Mouse (Mus musculus) lung, embryonic 14.5 days (tissue): ENCODE results near the gene Asb10. TPM values are rescaled to one million over a fixed set of nuclear protein-coding genes. Genes with fewer than 3 reads are reported as not detected.

ENCODE experiments used
- ATAC-seq: fragments of 200-750 bp; cut with Nextera tagmentation; 2 replicates; pipeline ENCODE4 v1.8.0; 2017; ENCODE audit warnings: mild to moderate bottlenecking, moderate TSS enrichment, moderate library complexity; ENCODE audit not compliant: insufficient read depth
- DNase-seq: peaks from one replicate; pipeline ENCODE4 v3.0.0-alpha.2; 2015
- H3K27ac ChIP-seq: fragments of 300-500 bp; sonication (generic); 2 replicates; pipeline ENCODE4 v1.5.1; 2014; ENCODE audit warnings: low read depth, mild to moderate bottlenecking, moderate library complexity
- H3K27me3 ChIP-seq: fragments of 300-500 bp; sonication (generic); 2 replicates; pipeline ENCODE4 v1.6.1; 2014; ENCODE audit warnings: low read length, control low read depth; ENCODE audit not compliant: insufficient read depth
- H3K36me3 ChIP-seq: fragments of 300-500 bp; sonication (generic); 2 replicates; pipeline ENCODE4 v1.6.1; 2014; ENCODE audit warnings: control low read depth; ENCODE audit not compliant: insufficient read depth
- H3K4me1 ChIP-seq: fragments of 300-500 bp; sonication (generic); 2 replicates; pipeline ENCODE4 v1.6.1; 2014; ENCODE audit warnings: antibody characterized with exemption, control low read depth; ENCODE audit not compliant: insufficient read depth
- H3K4me2 ChIP-seq: fragments of 300-500 bp; sonication (generic); 2 replicates; pipeline ENCODE4 v1.6.1; 2014; ENCODE audit warnings: mild to moderate bottlenecking
- H3K4me3 ChIP-seq: fragments of 300-500 bp; sonication (generic); 2 replicates; pipeline ENCODE4 v1.5.1; 2014; ENCODE audit warnings: low read depth, low read length
- H3K9ac ChIP-seq: fragments of 300-500 bp; sonication (generic); 2 replicates; pipeline ENCODE4 v1.6.1; 2014
- H3K9me3 ChIP-seq: fragments of 300-500 bp; sonication (generic); 2 replicates; pipeline ENCODE4 v1.6.1; 2016; ENCODE audit warnings: low read depth, low read length, control low read depth
- CTCF ChIP-seq: IDR thresholded peaks from 2 replicates; pipeline ENCODE4 v1.5.1; 2016; ENCODE audit warnings: antibody characterized with exemption, low read depth
- WGBS: fragments of 180-500 bp; shearing (Covaris S2); extraction: QIAGEN DNeasy Blood & Tissue Kit; methylation state at CpG from one replicate; pipeline ENCODE4 v1.1.7; 2014; 5-methylcytosine and 5-hydroxymethylcytosine counted together
- polyA plus RNA-seq: library from polyadenylated mRNA; unstranded; fragments of >200 nt; fragmentation: Nextera tagmentation; extraction: Ambion mirVana; gene quantifications from 2 replicates; pipeline ENCODE4 v1.2.1, GENCODE M21; 2014

The Asb10 gene
- polyA plus RNA-seq, 1 experiment from 2014 or later = 0.29 TPM

- no peak for ATAC-seq
- no peak for DNase-seq
- TF ChIP-seq CTCF = no peak
- 3% methylated on average over 34 of the region's 34 CpGs for WGBS
- H3K27me3 ChIP-seq = peaks cover 87% of the 10 kb centered on the region
- no peaks in the 10 kb centered on the region for H3K36me3 ChIP-seq
- H3K4me2 ChIP-seq = peak overlapping the region; percentile 72
- no peaks in the 10 kb centered on the region for H3K4me1 ChIP-seq
- no peak overlapping the region for H3K9ac ChIP-seq
- H3K27ac ChIP-seq = no peak overlapping the region
- peak overlapping the region; percentile 38 for H3K4me3 ChIP-seq
- H3K9me3 ChIP-seq = no peaks in the 10 kb centered on the region
These were observed 15.2 kb downstream of the Asb10 start for GRCm38 (mm10) chr5:24525360-24526189.

GRCm38 (mm10) chr5:24524522-24524921 is 16.3 kb downstream of the Asb10 start:
- no peak for ATAC-seq
- H3K27me3 ChIP-seq = peaks cover 90% of the 10 kb centered on the region

GRCm38 (mm10) chr5:24523806-24524205 is 17.0 kb downstream of the Asb10 start:
- Histone ChIP-seq H3K9ac (no peak overlapping the region), H3K27me3 (peaks cover 84% of the 10 kb centered on the region), H3K4me3 (no peak overlapping the region), H3K9me3 (no peaks in the 10 kb centered on the region), H3K27ac (no peak overlapping the region), H3K36me3 (no peaks in the 10 kb centered on the region), H3K4me2 (no peak overlapping the region), H3K4me1 (no peaks in the 10 kb centered on the region)
- DNase-seq = no peak
- no peak for TF ChIP-seq CTCF
- 58% methylated on average over 8 of the region's 8 CpGs for whole genome bisulfite sequencing
- ATAC-seq = no peak

More at GRCm38 (mm10) chr5:24524522-24524921, 16.3 kb downstream of the Asb10 start:
- Histone ChIP-seq H3K27ac (no peak overlapping the region), H3K9me3 (no peaks in the 10 kb centered on the region), H3K9ac (no peak overlapping the region), H3K4me2 (no peak overlapping the region), H3K4me1 (no peaks in the 10 kb centered on the region), H3K36me3 (no peaks in the 10 kb centered on the region), H3K4me3 (no peak overlapping the region)
- TF ChIP-seq CTCF = no peak
- no peak for DNase-seq
- WGBS = 15% methylated on average over 4 of the region's 4 CpGs

- Histone ChIP-seq H3K27me3 (peaks cover 64% of the 10 kb centered on the region), H3K36me3 (no peaks in the 10 kb centered on the region), H3K27ac (no peak overlapping the region), H3K9ac (no peak overlapping the region), H3K9me3 (no peaks in the 10 kb centered on the region), H3K4me2 (no peak overlapping the region), H3K4me1 (no peaks in the 10 kb centered on the region), H3K4me3 (no peak overlapping the region)
- TF ChIP-seq CTCF = no peak
- WGBS = 56% methylated on average over 8 of the region's 8 CpGs
- no peak for DNase-seq
- no peak for ATAC-seq
These were observed 19.4 kb downstream of the Asb10 start for GRCm38 (mm10) chr5:24521366-24521765.

- peak overlapping the region; percentile 38; the same call in 1 of the 2 replicates for H3K27ac ChIP-seq
- no peak overlapping the region for H3K9ac ChIP-seq
- H3K4me3 ChIP-seq = no peak overlapping the region
- 19% methylated on average over 8 of the region's 8 CpGs for WGBS
- no peaks in the 10 kb centered on the region for H3K27me3 ChIP-seq
- H3K36me3 ChIP-seq = no peaks in the 10 kb centered on the region
- peak; percentile 70 for ATAC-seq
- H3K4me2 ChIP-seq = no peak overlapping the region
- H3K4me1 ChIP-seq = no peaks in the 10 kb centered on the region
- H3K9me3 ChIP-seq = no peaks in the 10 kb centered on the region
- no peak for TF ChIP-seq CTCF
- peak; percentile 70 for DNase-seq
These were observed 28.5 kb downstream of the Asb10 start for GRCm38 (mm10) chr5:24512271-24512670.

- Histone ChIP-seq H3K4me2 (no peak overlapping the region), H3K9me3 (no peaks in the 10 kb centered on the region), H3K27ac (no peak overlapping the region), H3K27me3 (no peaks in the 10 kb centered on the region), H3K9ac (no peak overlapping the region), H3K36me3 (no peaks in the 10 kb centered on the region), H3K4me3 (no peak overlapping the region), H3K4me1 (no peaks in the 10 kb centered on the region)
- WGBS = 44% methylated on average over 11 of the region's 11 CpGs
- peak; percentile 54 for TF ChIP-seq CTCF
- ATAC-seq (no peak), DNase-seq (no peak)
These were observed 30.1 kb downstream of the Asb10 start for GRCm38 (mm10) chr5:24510635-24511034.

GRCm38 (mm10) chr5:24508406-24508805 is 32.4 kb downstream of the Asb10 start:
- no peak; the same call in 1 of the 2 replicates for TF ChIP-seq CTCF
- DNase-seq = no peak
- Histone ChIP-seq H3K9me3 (no peaks in the 10 kb centered on the region), H3K9ac (no peak overlapping the region), H3K4me1 (no peaks in the 10 kb centered on the region), H3K4me2 (no peak overlapping the region), H3K27ac (no peak overlapping the region), H3K27me3 (0 out of 2 replicates have a peak, but pooled peaks cover 12% of the 10 kb centered on the region), H3K4me3 (no peak overlapping the region), H3K36me3 (no peaks in the 10 kb centered on the region)
- ATAC-seq = no peak
- 90% methylated on average over 7 of the region's 7 CpGs for WGBS
